Mouse (Mus musculus) spleen, adult 12 weeks (tissue): ENCODE data around the gene Brf1.

ENCODE experiments used
- DNase-seq: peaks from one replicate; pipeline ENCODE4 v3.0.0; 2022; ENCODE audit warnings: low spot score

Brf1 gene

DNA sequence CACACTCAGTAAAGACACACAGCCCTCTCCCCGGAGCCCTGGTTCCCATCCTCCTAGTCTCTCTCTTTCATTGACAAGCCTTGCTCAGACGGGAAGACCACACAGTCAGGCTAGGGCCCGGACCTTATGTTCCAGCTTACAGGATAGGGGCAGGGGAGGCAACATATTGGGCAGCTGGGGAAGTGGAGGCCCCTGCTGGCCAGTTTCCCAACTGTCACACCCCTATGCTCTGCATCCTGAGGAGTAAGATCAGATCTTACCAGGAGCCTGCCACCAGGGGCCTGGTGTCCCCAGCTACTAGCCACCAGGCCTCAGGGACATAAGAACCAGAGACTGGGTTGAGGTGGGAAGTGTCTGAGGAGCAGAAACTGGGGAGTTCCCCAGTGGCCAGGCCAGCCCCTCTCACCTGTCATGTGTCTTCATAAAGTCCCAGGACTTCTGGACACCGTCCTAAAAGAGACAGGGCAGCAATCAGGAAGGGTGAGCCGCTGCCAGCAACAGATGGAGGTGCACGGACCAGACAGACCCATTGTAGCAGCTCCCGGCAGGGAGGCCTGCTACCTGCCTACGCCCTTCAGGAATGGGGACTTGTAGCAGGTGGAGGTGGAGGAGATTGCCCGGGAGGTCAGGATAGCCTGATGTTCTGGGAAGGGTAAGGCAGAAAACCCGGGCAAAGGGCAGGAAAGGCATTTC lies 61.5 kb downstream of the Brf1 start:
- no peak for DNase-seq

GRCm38 (mm10) chr12:112938366-112938765 lies 62.1 kb downstream of the Brf1 start:
- DNase-seq = no peak

DNA sequence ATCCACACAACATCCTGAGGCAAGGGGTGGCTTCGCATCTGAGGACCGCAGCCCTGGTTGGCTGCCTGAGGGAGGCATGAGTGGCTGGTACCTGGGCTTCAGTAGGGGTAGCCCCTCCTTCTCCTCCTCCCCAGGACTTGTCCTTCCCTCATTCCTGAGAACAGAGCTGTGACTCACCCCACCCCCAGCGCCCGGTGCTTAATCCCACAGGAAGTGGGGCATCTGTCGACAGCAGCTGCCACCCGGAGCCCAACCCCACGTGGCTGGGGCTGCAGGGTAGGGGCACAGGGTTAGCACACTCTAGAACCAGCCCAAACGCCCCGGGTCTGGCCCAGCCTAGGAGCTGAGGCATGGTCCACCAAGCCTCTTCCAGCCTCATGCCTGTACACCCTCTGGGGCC lies 62.6 kb downstream of the Brf1 start:
- DNase-seq = no peak

DNA sequence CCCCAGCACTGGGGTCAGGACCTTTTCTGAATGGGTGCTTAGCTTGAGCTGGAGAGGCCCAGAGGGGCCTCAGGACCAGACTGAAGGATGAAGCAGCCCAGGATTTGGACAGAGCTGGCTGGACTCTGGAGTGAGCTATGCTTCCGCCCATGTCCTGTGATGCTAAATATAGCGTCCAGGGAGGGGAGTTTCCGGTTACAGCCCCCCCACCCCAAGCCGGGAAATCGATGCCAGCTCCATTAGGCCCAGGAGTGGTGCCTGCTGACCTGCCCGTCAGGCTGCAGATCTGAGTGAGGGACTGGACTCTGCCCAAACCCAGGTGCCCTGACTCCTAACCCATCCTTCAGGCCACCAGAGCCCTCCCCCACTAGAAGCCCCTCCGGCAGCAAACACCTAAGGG lies 67.9 kb downstream of the Brf1 start:
- no peak for DNase-seq

- DNase-seq = no peak
Measured at GRCm38 (mm10) chr12:112929562-112930352, 70.7 kb downstream of the Brf1 start, which contains the start of gene Jag2. TSS of gene Jag2 (minus strand) at chr12:112929776.

GRCm38 (mm10) chr12:112928401-112929241 lies 71.9 kb downstream of the Brf1 start:
- DNase-seq = no peak

DNA sequence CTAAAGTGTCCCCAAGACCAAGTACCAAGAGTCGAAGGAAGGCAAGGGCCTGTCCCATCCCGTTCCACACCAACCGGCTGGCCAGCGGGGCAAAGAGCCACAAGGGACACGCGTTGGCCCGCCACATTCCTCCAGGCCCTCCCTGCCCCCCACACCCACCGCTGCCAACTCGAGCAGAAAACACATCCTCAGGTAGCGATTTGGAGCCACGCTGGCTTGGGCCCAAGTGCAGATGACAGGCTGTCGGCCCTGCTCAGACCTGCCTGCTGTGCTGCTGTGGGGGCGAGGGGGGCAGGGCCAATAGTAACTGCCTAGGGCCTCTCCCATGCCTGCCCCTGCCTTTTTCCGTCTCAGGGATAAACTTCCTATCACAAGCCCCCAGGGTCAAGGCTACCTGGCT lies 73.2 kb downstream of the Brf1 start:
- DNase-seq = no peak

DNA sequence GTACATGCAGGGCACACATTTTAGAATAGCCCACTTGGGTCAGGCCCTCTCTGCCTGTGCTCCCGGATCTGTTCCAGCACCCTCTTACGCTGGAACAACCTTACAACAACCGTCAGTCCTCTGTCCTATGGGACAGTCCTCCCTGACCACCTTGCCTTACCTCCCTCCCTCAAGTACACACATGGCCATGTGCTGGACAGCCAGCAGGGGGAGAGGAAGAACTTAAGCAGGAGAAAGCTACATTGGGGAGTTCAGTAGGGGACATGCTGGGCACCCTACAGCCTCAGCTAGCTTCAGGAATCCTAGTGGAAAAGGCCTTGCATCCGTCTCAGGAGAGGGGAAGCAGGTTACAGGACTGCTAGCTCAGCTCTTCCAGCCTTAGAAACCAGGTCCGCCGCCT lies 74.6 kb downstream of the Brf1 start:
- no peak for DNase-seq

DNA sequence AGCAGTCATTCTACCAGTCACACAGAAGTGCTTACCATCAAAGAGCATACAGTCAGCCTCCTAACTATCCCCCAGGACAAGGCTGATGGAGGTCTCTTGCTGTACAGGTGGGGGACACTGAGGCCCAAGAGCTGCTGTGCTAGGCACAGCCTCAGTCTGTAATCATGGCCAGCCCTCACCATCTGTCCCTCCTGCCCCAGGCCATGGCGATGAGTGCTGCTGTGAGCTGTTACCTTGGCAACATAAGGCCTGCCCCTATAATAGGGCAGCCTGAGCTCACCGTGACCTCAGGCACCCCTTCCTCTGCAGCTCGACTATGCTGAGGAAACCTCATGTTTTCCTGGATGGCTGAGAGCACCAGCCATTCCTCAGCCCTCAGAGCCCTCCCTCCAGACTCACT lies 78.0 kb downstream of the Brf1 start:
- no peak for DNase-seq

DNA sequence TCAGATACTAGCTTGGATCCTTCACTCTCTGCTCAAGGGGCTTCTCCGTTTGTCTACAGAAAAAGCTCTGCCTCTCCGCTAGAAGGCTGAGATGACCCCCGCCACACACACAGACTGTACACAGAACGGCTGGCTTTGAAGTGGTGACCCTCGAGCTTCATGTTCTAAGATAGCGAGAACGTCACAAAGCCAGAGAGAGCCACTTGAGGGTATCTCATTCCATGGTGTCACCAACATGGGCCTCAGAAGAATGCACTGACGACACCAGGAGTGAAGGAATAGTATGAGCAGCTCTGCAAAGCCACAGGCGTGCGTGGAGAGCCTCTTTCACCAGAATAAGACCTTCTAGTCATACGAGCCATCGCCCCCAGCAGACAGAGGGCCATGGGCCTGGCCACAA lies 79.0 kb downstream of the Brf1 start:
- no peak for DNase-seq

GRCm38 (mm10) chr12:112917906-112918305 lies 82.6 kb downstream of the Brf1 start:
- no peak for DNase-seq

DNA sequence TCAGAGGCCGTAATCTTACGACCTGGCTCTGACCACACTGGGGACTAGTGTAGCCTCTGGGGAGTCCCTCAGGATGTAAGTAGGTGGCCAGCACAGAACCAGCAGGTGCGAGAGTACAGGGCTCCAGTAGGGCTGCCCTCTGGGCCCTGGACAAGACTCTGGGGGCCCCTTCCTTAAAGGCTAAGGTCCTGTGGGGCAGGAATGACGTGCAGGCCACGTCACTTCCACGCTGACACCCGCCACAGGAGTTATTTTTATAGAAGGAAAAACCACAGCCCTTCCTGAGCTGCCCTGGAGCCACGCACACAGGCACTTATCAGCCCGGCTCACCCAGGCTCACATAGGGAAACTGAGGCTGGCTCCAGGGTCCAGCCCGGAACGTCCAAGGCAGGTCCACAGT lies 83.0 kb downstream of the Brf1 start:
- DNase-seq = no peak

- DNase-seq = no peak
Measured at GRCm38 (mm10) chr12:112916698-112917400, 83.7 kb downstream of the Brf1 start.

DNA sequence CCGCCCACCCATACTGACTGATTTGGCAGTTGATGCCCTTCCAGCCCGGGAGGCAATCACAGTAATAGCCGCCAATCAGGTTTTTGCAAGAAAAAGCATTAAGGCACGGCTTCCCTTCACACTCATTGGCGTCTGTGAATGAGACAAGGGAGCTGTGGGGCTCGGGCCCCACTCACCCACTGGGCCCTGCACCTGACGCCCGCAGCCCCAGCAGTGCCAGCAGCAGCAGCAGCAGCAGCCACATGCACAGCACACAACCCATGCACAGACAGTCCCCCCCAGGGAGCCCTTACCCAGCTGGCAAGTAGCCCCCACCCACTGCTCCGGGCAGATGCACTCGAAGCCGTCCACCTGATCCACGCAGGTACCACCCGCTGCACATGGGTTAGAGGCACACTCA lies 84.9 kb downstream of the Brf1 start:
- no peak for DNase-seq

DNA sequence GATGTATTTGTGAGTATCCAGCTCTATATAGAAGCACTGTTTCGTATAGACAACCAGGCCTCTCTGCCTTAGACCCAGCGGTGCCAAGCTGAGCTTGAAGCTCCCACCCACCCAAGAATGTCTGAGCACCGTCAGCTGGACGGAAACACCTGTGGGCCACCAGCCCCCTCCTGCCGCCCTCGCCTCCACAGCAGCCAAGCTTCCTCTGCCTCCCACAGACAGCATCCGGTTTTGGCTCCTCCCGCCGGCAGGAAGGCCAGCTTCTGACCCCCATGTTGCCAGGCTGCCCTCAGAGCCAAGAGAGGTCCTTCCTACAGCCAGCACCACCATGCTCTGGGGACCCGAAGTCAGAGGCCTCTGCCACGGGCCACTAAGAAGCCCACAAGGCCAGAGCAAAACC lies 86.0 kb downstream of the Brf1 start:
- no peak for DNase-seq

DNA sequence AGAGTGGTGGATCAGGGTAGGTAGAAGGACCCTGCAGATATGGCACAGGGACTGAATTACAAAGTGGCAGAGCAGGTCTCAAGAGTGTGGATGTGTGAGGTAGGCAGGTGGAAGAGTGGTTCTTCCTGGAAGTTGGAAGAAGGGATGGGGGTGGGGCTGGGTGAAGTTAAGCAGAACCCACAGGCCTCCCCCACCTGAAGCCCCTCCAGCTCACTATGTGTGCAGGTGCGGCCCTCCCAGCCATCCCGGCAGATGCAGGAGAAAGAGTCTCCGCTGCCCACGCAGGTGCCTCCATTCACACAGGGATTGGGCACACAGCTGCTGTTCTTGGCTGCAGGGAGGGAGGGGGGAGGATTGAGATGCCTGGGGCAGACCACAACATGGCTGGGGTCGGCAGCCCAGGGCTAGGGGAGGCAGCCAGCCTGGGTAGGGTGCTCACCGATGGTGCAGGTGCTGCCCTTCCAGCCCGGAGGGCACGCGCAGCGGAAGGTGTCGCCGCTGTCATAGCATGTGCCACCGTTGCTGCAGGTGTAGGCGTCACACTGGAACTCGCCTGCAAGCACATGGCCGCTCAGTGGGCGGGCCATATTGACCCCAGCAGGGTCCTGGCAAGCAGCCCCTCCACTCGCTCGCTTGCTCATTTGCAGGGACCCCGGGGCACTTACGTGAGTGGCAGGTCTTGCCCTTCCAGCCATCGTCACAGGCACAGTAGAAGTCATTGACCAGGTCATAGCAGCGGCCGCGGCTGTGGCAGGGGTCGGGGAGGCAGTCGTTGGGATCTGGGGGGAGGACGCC lies 87.4 kb downstream of the Brf1 start:
- DNase-seq = no peak

GRCm38 (mm10) chr12:112911701-112912100 lies 88.8 kb downstream of the Brf1 start:
- DNase-seq = no peak
